Mouse (Mus musculus): ENCODE measurements around the gene Spam1.

The Spam1 gene

GRCm38 (mm10) chr6:24790888-24791287 is at the start of gene Spam1:
TSS of gene Spam1 (plus strand) at chr6:24791188.
- no peak for DNase-seq (ENCODE audit: low spot score)

GRCm38 (mm10) chr6:24748029-24748428 is 43.0 kb upstream of the Spam1 start, which contains the start of gene Hyal4:
TSS of gene Hyal4 (plus strand) at chr6:24748329.
- DNase-seq (ENCODE audit: low spot score): no peak

GRCm38 (mm10) chr6:24759281-24759680 is 31.7 kb upstream of the Spam1 start:
- no peak for DNase-seq (ENCODE audit: low spot score)

- DNase-seq (ENCODE audit: low spot score): no peak
These were observed 24.7 kb upstream of the Spam1 start for GRCm38 (mm10) chr6:24766261-24766660.

GRCm38 (mm10) chr6:24779182-24779581 is 11.8 kb upstream of the Spam1 start:
- no peak for DNase-seq (ENCODE audit: low spot score)

- DNase-seq (ENCODE audit: low spot score): peak; percentile 5
These were observed 31.1 kb downstream of the Spam1 start for GRCm38 (mm10) chr6:24822070-24822469.

All from embryo, embryonic 10.5 days (tissue).